Mouse (Mus musculus) right cerebral cortex, adult 18-20 months (tissue): ENCODE results near the gene Zc3h15.
"Not testable (repeated sequence)": the region's sequence is repeated elsewhere in the genome, so short reads cannot be mapped to it uniquely, and the experiment has no call there.

Experiments
- DNase-seq: peaks from one replicate; pipeline ENCODE4 v3.0.0; 2022; ENCODE audit warnings: mixed read lengths

Gene Zc3h15

GRCm38 (mm10) chr2:83644276-83645252 is at the start of gene Zc3h15:
Gene Zc3h15, plus strand, starts transcription at chr2:83644435.
- DNase-seq: peak; percentile 94

- no peak for DNase-seq
Measured at GRCm38 (mm10) chr2:83620558-83621367, 23.5 kb upstream of the Zc3h15 start.

- DNase-seq: no peak
Measured at GRCm38 (mm10) chr2:83621511-83621910, 22.7 kb upstream of the Zc3h15 start.

GRCm38 (mm10) chr2:83622792-83623191 is 21.4 kb upstream of the Zc3h15 start:
- peak; percentile 12 for DNase-seq

DNA sequence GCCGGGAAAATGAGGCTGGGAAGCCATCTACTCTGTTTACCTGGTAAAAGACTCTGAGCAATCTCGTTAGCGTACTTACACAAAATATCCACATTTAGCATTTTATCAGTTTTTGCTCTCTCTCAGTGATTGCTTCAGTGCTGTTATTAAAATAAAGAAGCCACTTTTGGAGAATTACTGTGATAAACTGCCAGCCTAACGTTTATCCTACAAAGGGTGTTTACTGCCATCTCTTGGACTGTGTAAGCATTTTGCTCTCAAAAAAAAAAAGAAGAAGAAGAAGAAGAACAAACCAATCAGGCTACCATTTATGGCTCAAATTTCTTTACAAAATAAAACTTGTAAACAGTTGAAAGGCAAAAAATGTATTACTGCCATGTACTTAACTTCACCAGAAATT is 20.2 kb upstream of the Zc3h15 start:
- DNase-seq: no peak

DNA sequence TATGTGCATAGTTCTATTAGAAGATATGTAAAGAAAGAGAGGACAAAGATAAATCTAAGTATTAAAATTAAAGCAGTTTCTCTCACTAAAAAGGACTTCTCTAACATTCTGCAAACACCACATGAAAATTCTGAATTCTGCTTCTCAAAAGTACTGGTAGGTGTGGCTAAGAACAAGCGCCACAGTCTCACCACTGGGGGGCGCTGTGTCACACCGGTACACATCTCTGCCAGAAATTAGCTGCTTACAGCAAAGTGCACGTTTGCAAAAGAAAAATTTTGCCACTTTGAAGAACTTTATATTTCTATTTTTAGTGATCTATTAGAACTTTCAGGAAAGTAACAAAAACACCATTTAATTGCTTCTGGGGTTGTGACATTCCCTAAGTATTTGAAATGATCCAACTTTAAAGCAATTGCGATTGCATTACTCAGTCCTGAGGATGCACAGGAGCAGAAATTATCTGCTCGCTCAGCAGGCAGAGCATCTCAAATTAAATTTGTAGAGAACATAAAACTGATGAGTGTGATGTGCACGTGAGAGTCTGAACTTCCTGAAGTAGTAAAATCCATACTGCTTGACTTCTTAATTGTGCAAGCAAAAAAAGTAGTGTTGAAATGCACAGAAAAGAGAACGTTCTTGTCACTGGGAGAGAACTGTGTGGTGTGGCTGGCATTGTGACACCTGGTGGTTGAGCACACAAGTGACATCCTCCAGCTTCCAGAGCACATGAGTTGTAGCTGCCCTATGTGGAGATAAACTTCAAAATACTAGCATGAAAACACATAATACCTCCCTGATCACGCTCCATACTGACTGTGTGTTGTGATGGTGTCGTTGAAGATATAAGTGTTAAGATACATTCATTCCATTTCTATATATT is 18.8 kb upstream of the Zc3h15 start:
- DNase-seq: peak; percentile 63

GRCm38 (mm10) chr2:83626881-83627280 is 17.4 kb upstream of the Zc3h15 start:
- DNase-seq: no peak

DNA sequence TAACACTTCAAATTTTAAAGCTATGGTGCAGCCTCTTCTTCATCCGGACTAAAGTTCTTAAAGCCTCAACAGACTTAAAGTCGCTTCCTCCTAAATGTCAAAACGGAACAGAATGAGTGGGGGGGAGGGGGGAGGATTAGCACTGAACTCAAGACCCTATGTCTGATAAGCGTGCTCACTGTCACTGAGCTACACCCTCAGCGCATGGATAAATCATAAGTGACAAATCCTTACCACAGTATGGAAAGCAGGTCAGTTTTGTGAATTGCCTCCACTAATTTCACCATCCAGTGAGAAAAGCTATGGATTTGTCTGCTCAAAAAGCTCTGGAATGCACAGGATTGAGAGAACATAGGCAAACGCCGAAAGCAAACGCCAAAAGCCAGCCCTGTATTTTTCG is 16.7 kb upstream of the Zc3h15 start:
- DNase-seq: no peak

- DNase-seq: no peak
Measured at GRCm38 (mm10) chr2:83627932-83628331, 16.3 kb upstream of the Zc3h15 start.

DNA sequence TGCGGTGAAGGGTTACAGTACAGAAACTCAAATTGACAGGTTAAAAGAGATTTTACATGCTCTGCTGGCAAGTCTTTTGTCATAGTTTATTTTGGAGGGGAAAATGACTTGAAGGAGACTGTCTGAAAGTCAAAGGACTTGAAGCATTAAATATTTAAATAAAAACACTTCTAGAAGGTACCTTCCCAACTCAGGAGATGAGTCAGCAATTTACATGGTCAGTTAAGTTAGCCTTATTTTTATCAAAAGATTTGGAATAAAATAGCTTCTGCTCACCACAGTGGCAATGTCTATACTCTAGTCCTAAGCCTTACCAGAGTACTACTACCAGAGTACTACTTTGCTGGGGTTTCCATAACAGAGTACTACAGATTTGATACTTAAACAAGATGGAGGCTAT is 2.2 kb upstream of the Zc3h15 start:
- no peak for DNase-seq

GRCm38 (mm10) chr2:83648916-83649315 is 4.7 kb downstream of the Zc3h15 start:
- no peak for DNase-seq

DNA sequence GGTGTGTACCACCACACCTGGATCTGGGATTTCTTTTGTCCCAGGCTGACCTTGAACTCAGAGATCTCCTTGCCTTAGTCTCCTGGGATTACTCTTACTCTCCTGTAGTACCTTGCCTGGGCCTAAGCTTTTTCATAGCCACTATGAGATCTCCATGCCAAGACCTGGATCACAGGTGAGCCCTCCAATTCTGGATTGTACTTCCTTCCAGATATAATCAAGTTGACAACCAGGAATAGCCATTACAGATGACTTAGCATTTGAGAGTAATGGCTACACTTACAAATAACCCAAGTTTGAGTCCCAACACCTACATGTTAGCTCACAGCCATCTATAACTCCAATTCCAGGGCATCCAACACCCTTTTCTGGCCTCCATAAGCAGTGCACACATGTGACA is 8.4 kb downstream of the Zc3h15 start:
- no peak for DNase-seq

DNA sequence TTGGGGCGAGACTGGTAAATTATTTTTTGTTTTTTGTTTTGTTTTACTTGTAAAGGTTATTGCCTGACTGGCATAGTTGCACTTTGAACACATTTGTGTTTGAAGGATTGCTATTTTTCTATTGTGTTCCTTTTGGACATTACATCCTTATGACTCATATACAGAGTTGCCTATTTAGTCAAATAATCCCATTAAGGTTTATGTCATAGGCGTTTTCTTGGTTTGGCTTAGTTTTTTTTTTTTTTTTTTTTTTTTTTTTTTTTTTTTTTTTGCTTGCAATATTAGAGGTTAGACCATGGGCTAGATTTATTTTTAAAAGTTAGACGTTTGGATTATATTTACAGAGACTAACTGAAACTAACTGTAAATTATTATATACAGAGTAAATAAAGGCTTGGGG is 15.0 kb downstream of the Zc3h15 start:
- no peak for DNase-seq

DNA sequence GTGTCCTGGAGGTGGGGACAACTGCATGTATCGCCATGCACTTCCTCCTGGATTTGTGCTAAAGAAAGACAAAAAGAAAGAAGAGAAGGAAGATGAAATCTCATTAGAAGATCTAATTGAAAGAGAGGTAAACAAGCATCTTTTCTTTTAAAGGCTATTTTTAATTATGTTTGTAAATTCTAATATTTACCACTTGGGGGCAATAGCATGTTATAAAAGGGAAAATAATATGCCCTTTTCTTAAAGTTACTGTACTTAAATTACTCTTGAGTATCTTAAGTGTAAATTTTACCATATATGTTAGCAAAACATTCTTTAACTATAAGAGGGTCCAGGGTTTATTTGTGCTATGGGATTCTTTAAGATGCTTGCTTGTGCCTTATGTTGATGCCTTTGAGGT is 15.9 kb downstream of the Zc3h15 start:
- DNase-seq: no peak

GRCm38 (mm10) chr2:83661351-83661750 is 17.1 kb downstream of the Zc3h15 start:
- no peak for DNase-seq

GRCm38 (mm10) chr2:83665051-83665450 is 20.8 kb downstream of the Zc3h15 start:
- not testable (repeated sequence) for DNase-seq

DNA sequence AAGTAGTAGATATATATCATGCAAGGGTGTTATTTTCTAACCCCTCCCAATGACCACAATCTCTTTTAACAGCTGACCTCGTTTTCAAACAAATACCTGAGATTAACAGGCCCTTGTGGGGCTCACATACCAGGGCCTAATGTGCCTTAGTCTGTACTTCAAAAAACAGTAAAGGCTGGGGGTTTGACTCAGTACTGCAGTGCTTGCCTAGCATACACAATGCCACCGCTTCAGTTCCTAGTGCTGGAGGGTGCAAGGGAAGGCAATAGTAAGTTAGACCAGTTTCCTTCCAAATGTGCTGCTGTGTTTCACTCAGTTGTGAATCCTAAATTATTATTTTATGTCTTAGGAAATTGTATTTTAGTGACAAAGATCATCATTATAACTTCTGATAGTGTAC is 23.2 kb downstream of the Zc3h15 start:
- no peak for DNase-seq

DNA sequence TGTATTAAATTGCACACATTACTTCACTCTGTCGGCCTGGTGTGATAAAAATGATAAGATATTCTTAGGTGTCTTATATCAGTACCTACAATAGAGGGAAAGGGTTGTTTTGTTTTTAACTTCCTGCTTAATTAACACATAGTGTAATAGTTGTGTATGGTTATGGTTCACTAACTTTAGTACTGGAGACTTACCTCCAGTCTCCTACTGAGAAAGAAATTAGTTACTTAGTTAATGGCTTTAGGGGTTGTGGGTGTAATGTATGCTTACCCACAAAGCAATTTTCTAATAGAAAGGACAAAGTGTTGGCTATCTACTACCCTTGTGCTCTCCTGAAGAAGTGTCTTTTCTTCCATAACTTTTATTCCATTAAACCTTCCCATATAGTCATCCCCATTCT is 23.8 kb downstream of the Zc3h15 start:
- DNase-seq: no peak

GRCm38 (mm10) chr2:83669988-83670387 is 25.8 kb downstream of the Zc3h15 start:
- no peak for DNase-seq

DNA sequence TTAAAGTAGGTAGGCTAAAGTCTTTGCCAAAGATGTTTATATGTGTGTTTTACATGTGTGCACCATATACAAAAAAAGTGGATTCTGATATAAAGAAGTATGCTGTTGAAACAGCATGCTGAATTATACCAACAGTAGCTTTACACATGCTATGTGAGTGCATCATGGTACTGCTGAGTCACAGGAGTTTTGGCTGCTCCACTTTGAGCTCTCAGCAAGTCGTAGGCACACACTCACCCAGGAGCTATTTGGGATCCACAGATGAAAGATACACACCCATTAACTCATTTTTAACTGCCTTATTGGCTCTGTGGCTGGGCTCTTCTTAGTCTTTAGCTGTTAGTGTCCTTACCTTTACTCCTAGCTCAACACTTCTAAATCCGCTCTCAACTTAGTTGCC is 27.6 kb downstream of the Zc3h15 start:
- peak; percentile 40 for DNase-seq

DNA sequence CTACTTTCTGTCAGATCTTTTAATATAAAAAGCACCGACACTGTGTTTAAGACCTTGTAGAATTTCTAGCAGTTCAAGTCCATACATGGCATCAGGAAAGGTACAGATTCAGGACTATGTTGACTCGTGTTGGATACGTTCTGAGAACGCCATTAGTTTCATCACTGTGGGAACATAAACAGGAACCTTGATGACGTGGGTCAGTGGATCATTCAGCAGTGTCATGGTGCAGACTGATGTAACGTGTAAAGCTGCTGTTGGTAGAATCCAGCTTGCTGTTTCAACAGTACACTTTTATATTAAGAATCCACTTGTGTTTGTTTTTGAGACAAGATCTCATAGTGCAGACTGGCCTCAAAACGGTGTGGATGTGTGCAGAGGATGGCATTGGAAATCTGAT is 28.8 kb downstream of the Zc3h15 start:
- DNase-seq: no peak

DNA sequence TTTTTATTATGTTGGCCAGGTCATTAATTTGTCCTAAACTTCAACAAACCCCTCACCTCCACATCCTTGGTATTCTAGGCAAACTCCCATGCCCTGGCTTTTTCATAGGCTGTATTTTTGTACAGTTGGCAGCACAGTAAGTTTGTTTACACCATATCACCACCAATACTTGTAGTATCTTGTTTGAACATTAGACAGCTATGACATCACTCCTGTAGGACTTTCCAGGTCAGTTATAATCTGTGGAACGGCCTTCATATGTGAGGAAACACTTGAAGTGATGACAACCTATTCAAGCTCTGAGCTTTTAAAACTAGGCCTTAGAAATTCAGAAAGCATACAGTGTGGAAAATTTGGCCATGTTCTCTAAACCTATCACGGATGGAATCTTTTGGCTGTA is 29.6 kb downstream of the Zc3h15 start:
- no peak for DNase-seq

- DNase-seq: no peak
Measured at GRCm38 (mm10) chr2:83674421-83674820, 30.2 kb downstream of the Zc3h15 start.
